23 mouse cellular contexts compared by ENCODE assay signal in genomic region chr9:98803971-98804370, GRCm38 (mm10). TPM values are rescaled to one million over a fixed set of nuclear protein-coding genes. Genes with fewer than 3 reads are reported as not detected.
DNase-seq lines count a peak whose midpoint lies in the region; ATAC-seq and TF ChIP-seq lines count a peak whose summit lies in the region.
"Had no signal": no experiment of that assay in that cellular context is flagged by ENCODE, and none has a peak within 500 bp of the region (broad histone marks: within the 10 kb centered on the region; RNA-seq: fewer than 3 reads in every experiment).

No protein-coding gene starts in this region.

- no peak for ATAC-seq in intestine, embryonic 14.5 days (replicated peaks; ENCODE audit: low FRiP score, low TSS enrichment, low read depth)
- no peak for ATAC-seq in intestine, postnatal 0 days
- no peak for ATAC-seq in midbrain, embryonic 11.5 days (ENCODE audit: low FRiP score)
- no peak for ATAC-seq in embryonic facial prominence, embryonic 11.5 days (replicated peaks; ENCODE audit: insufficient number of reproducible peaks, low FRiP score, low TSS enrichment, low read depth)
- ATAC-seq in embryonic facial prominence, embryonic 15.5 days (ENCODE audit: insufficient number of reproducible peaks, low FRiP score, low TSS enrichment, low read depth), result no peak
- ATAC-seq: forebrain, embryonic 16.5 days; hindbrain, postnatal 0 days; intestine, embryonic 15.5 days had no signal

- 58% methylated on average over 12 of the region's 12 CpGs for WGBS in intestine, embryonic 14.5 days
- 77% methylated on average over 12 of the region's 12 CpGs for WGBS in intestine, postnatal 0 days
- 65% methylated on average over 12 of the region's 12 CpGs for WGBS in midbrain, embryonic 10.5 days
- WGBS in midbrain, embryonic 11.5 days, result 52% methylated on average over 12 of the region's 12 CpGs
- WGBS in embryonic facial prominence, embryonic 11.5 days, result 47% methylated on average over 12 of the region's 12 CpGs
- WGBS in embryonic facial prominence, embryonic 15.5 days, result 39% methylated on average over 12 of the region's 12 CpGs

- H3K27ac ChIP-seq in intestine, embryonic 14.5 days (ENCODE audit: low read depth), result no peak overlapping the region
- H3K27ac ChIP-seq in intestine, postnatal 0 days (ENCODE audit: low read depth, low read length), result no peak overlapping the region
- H3K27ac ChIP-seq in midbrain, embryonic 10.5 days (replicated peaks), result peak overlapping the region; percentile 24; the same call in 1 of the 2 replicates
- H3K27ac ChIP-seq in midbrain, embryonic 11.5 days (ENCODE audit: low read depth, low read length), result no peak overlapping the region
- no peak overlapping the region for H3K27ac ChIP-seq in embryonic facial prominence, embryonic 11.5 days (replicated peaks; ENCODE audit: low read depth, low read length)
- H3K27ac ChIP-seq in embryonic facial prominence, embryonic 15.5 days (replicated peaks), result peak overlapping the region; percentile 60
- H3K27ac ChIP-seq: forebrain, embryonic 12.5 days; heart, embryonic 15.5 days; hindbrain, embryonic 13.5 days; hindbrain, postnatal 0 days; intestine, embryonic 15.5 days had no signal

- H3K4me1 ChIP-seq in intestine, embryonic 14.5 days (replicated peaks; ENCODE audit: control insufficient read depth, insufficient read depth, low read length), result no peaks in the 10 kb centered on the region
- H3K4me1 ChIP-seq in intestine, postnatal 0 days (replicated peaks; ENCODE audit: control insufficient read depth, insufficient read depth, low read length), result no peaks in the 10 kb centered on the region
- peaks cover 11% of the 10 kb centered on the region for H3K4me1 ChIP-seq in midbrain, embryonic 10.5 days
- peaks cover 2% of the 10 kb centered on the region; the same call in 1 of the 2 replicates for H3K4me1 ChIP-seq in midbrain, embryonic 11.5 days (ENCODE audit: control insufficient read depth, insufficient read depth, low read length)
- H3K4me1 ChIP-seq in embryonic facial prominence, embryonic 11.5 days (ENCODE audit: control insufficient read depth, insufficient read depth, low read length), result no peaks in the 10 kb centered on the region; the same call in 1 of the 2 replicates
- H3K4me1 ChIP-seq in embryonic facial prominence, embryonic 15.5 days, result peaks cover 14% of the 10 kb centered on the region
- H3K4me1 ChIP-seq: heart, embryonic 15.5 days; intestine, embryonic 15.5 days had no signal

- DNase-seq in intestine, embryonic 14.5 days (ENCODE audit: low spot score), result peak; percentile 37
- DNase-seq in midbrain, embryonic 10.5 days (ENCODE audit: low spot score), result no peak
- no peak for DNase-seq in midbrain, embryonic 11.5 days (ENCODE audit: low spot score, missing footprints)
- peak; percentile 17 for DNase-seq in embryonic facial prominence, embryonic 11.5 days (ENCODE audit: low spot score)
- no peak for DNase-seq in cerebellum, postnatal 36 days
- no peak for DNase-seq in frontal cortex, adult 2 months (ENCODE audit: extremely low spot score in 1 of 2, low spot score in 1 of 2)
- DNase-seq: adrenal gland, postnatal 14 days; cerebellum, adult 11-12 months; cerebellum, adult 9-10 months; cerebellum, postnatal 25 days; gastrocnemius, postnatal 14 days; heart, postnatal 14 days had no signal

- no peak overlapping the region for H3K4me3 ChIP-seq in intestine, embryonic 14.5 days (ENCODE audit: low read depth, low read length)
- no peak overlapping the region for H3K4me3 ChIP-seq in intestine, postnatal 0 days (ENCODE audit: low read depth, low read length)
- no peak overlapping the region for H3K4me3 ChIP-seq in midbrain, embryonic 10.5 days
- H3K4me3 ChIP-seq in midbrain, embryonic 11.5 days (ENCODE audit: low read depth, low read length), result no peak overlapping the region
- no peak overlapping the region for H3K4me3 ChIP-seq in embryonic facial prominence, embryonic 11.5 days (ENCODE audit: low read depth, low read length)
- H3K4me3 ChIP-seq in embryonic facial prominence, embryonic 15.5 days (replicated peaks), result no peak overlapping the region; the same call in 1 of the 2 replicates
- H3K4me3 ChIP-seq: erythroblast, embryonic 14.5 days; forebrain, embryonic 12.5 days; heart, embryonic 15.5 days; hindbrain, embryonic 13.5 days; intestine, embryonic 15.5 days had no signal

- no peak overlapping the region for H3K4me2 ChIP-seq in intestine, embryonic 14.5 days (ENCODE audit: low read length)
- no peak overlapping the region for H3K4me2 ChIP-seq in intestine, postnatal 0 days (replicated peaks; ENCODE audit: low read depth)
- no peak overlapping the region for H3K4me2 ChIP-seq in midbrain, embryonic 11.5 days
- no peak overlapping the region for H3K4me2 ChIP-seq in embryonic facial prominence, embryonic 11.5 days (ENCODE audit: low read depth, low read length)
- peak overlapping the region; percentile 35 for H3K4me2 ChIP-seq in embryonic facial prominence, embryonic 15.5 days (replicated peaks)
- H3K4me2 ChIP-seq: forebrain, embryonic 12.5 days; heart, embryonic 11.5 days; heart, embryonic 15.5 days; hindbrain, embryonic 13.5 days; intestine, embryonic 15.5 days had no signal

- H3K9me3 ChIP-seq in intestine, embryonic 14.5 days (ENCODE audit: control insufficient read depth, low read length), result no peaks in the 10 kb centered on the region
- no peaks in the 10 kb centered on the region for H3K9me3 ChIP-seq in intestine, postnatal 0 days (ENCODE audit: control insufficient read depth)
- no peaks in the 10 kb centered on the region for H3K9me3 ChIP-seq in midbrain, embryonic 10.5 days (replicated peaks)
- no peaks in the 10 kb centered on the region for H3K9me3 ChIP-seq in midbrain, embryonic 11.5 days (ENCODE audit: control insufficient read depth, low read length)
- H3K9me3 ChIP-seq in embryonic facial prominence, embryonic 11.5 days (replicated peaks; ENCODE audit: control insufficient read depth, low read length), result no peaks in the 10 kb centered on the region
- H3K9me3 ChIP-seq in embryonic facial prominence, embryonic 15.5 days (replicated peaks), result no peaks in the 10 kb centered on the region
- H3K9me3 ChIP-seq: forebrain, embryonic 12.5 days; heart, embryonic 15.5 days; hindbrain, embryonic 13.5 days; intestine, embryonic 15.5 days had no signal

- no peak overlapping the region for H3K9ac ChIP-seq in intestine, embryonic 14.5 days (ENCODE audit: low read length)
- H3K9ac ChIP-seq in intestine, postnatal 0 days (ENCODE audit: low read depth, low read length), result no peak overlapping the region
- no peak overlapping the region for H3K9ac ChIP-seq in midbrain, embryonic 11.5 days (ENCODE audit: low read length)
- H3K9ac ChIP-seq in embryonic facial prominence, embryonic 11.5 days (replicated peaks; ENCODE audit: low read length), result no peak overlapping the region
- no peak overlapping the region for H3K9ac ChIP-seq in embryonic facial prominence, embryonic 15.5 days
- H3K9ac ChIP-seq: forebrain, embryonic 12.5 days; heart, embryonic 15.5 days; hindbrain, embryonic 13.5 days; intestine, embryonic 15.5 days had no signal

- no peaks in the 10 kb centered on the region for H3K27me3 ChIP-seq in intestine, embryonic 14.5 days (replicated peaks; ENCODE audit: control insufficient read depth, insufficient read depth, low read length)
- H3K27me3 ChIP-seq in intestine, postnatal 0 days (replicated peaks; ENCODE audit: control insufficient read depth, insufficient read depth, low read length), result no peaks in the 10 kb centered on the region
- no peaks in the 10 kb centered on the region for H3K27me3 ChIP-seq in midbrain, embryonic 10.5 days (ENCODE audit: low read depth, poor library complexity, severe bottlenecking)
- no peaks in the 10 kb centered on the region for H3K27me3 ChIP-seq in midbrain, embryonic 11.5 days (ENCODE audit: control insufficient read depth, insufficient read depth, low read length)
- no peaks in the 10 kb centered on the region for H3K27me3 ChIP-seq in embryonic facial prominence, embryonic 11.5 days (ENCODE audit: control insufficient read depth, insufficient read depth, low read length)
- no peaks in the 10 kb centered on the region for H3K27me3 ChIP-seq in embryonic facial prominence, embryonic 15.5 days
- H3K27me3 ChIP-seq: forebrain, embryonic 12.5 days; heart, embryonic 15.5 days; hindbrain, embryonic 13.5 days; intestine, embryonic 15.5 days had no signal

- no peaks in the 10 kb centered on the region for H3K36me3 ChIP-seq in intestine, embryonic 14.5 days (ENCODE audit: control insufficient read depth, insufficient read depth, low read length)
- no peaks in the 10 kb centered on the region for H3K36me3 ChIP-seq in intestine, postnatal 0 days (ENCODE audit: control insufficient read depth, insufficient read depth)
- H3K36me3 ChIP-seq in midbrain, embryonic 10.5 days, result no peaks in the 10 kb centered on the region
- H3K36me3 ChIP-seq in midbrain, embryonic 11.5 days (ENCODE audit: control insufficient read depth, insufficient read depth, low read length), result no peaks in the 10 kb centered on the region
- no peaks in the 10 kb centered on the region for H3K36me3 ChIP-seq in embryonic facial prominence, embryonic 11.5 days (replicated peaks; ENCODE audit: control insufficient read depth, insufficient read depth, low read depth, low read length)
- no peaks in the 10 kb centered on the region for H3K36me3 ChIP-seq in embryonic facial prominence, embryonic 15.5 days
- H3K36me3 ChIP-seq: forebrain, embryonic 12.5 days; heart, embryonic 15.5 days; hindbrain, embryonic 13.5 days; intestine, embryonic 15.5 days had no signal

- TF ChIP-seq CTCF in intestine, postnatal 0 days (IDR thresholded peaks at IDR 0.05; ENCODE audit: low read depth), result no peak

RNA-seq across cellular contexts. Expression of gene Prr23a1, which starts 38.3 kb away (rescaled TPM):
- not detected in 2 replicates for polyA plus RNA-seq in intestine, embryonic 14.5 days (2014; fragmentation: Nextera tagmentation; extraction: Ambion mirVana)
- not detected in 2 replicates for polyA plus RNA-seq in intestine, postnatal 0 days (2015; fragmentation: Nextera tagmentation; extraction: Ambion mirVana)
- not detected in 2 replicates for polyA plus RNA-seq in midbrain, embryonic 10.5 days (2016; fragmentation: Nextera tagmentation; extraction: Ambion mirVana)
- not detected in 2 replicates for polyA plus RNA-seq in midbrain, embryonic 11.5 days (2014; fragmentation: Nextera tagmentation; extraction: Ambion mirVana)
- not detected in 2 replicates for polyA plus RNA-seq in embryonic facial prominence, embryonic 11.5 days (2014; fragmentation: Nextera tagmentation; extraction: Ambion mirVana)
- polyA plus RNA-seq in embryonic facial prominence, embryonic 15.5 days (2015; fragmentation: Nextera tagmentation; extraction: Ambion mirVana), result not detected in 2 replicates
- not detected in 2 replicates for polyA plus RNA-seq in frontal cortex, adult 2 months (2012; rRNA removed)
- polyA plus RNA-seq: erythroblast, embryonic 14.5 days; forebrain, embryonic 16.5 days; gonadal fat pad, adult 2 months; heart, embryonic 11.5 days; heart, embryonic 15.5 days; hindbrain, embryonic 13.5 days; hindbrain, postnatal 0 days; intestine, embryonic 15.5 days had no signal

RNA-seq across cellular contexts. Expression of gene Prr23a2, which starts 52.3 kb away (rescaled TPM):
- polyA plus RNA-seq in intestine, embryonic 14.5 days (2014; fragmentation: Nextera tagmentation; extraction: Ambion mirVana), result not detected in 2 replicates
- polyA plus RNA-seq in intestine, postnatal 0 days (2015; fragmentation: Nextera tagmentation; extraction: Ambion mirVana), result not detected in 2 replicates
- polyA plus RNA-seq in midbrain, embryonic 10.5 days (2016; fragmentation: Nextera tagmentation; extraction: Ambion mirVana), result not detected in 2 replicates
- polyA plus RNA-seq in midbrain, embryonic 11.5 days (2014; fragmentation: Nextera tagmentation; extraction: Ambion mirVana), result not detected in 2 replicates
- polyA plus RNA-seq in embryonic facial prominence, embryonic 11.5 days (2014; fragmentation: Nextera tagmentation; extraction: Ambion mirVana), result not detected in 2 replicates
- not detected in 2 replicates for polyA plus RNA-seq in embryonic facial prominence, embryonic 15.5 days (2015; fragmentation: Nextera tagmentation; extraction: Ambion mirVana)
- not detected in 2 replicates for polyA plus RNA-seq in frontal cortex, adult 2 months (2012; rRNA removed)
- polyA plus RNA-seq: erythroblast, embryonic 14.5 days; forebrain, embryonic 12.5 days; forebrain, embryonic 16.5 days; gonadal fat pad, adult 2 months; heart, embryonic 11.5 days; heart, embryonic 15.5 days; hindbrain, embryonic 13.5 days; hindbrain, postnatal 0 days; intestine, embryonic 15.5 days had no signal

Comparison
In these comparisons a context has a peak if more than half of its experiments do, and no peak if none do; other contexts are left out.
1. H3K27ac ChIP-seq: peak in midbrain, embryonic 10.5 days (single experiment) and embryonic facial prominence, embryonic 15.5 days (single experiment); none in intestine, embryonic 14.5 days (single experiment), intestine, postnatal 0 days (single experiment), midbrain, embryonic 11.5 days (single experiment) and embryonic facial prominence, embryonic 11.5 days (single experiment).
2. DNase-seq: peak in intestine, embryonic 14.5 days (single experiment) and embryonic facial prominence, embryonic 11.5 days (single experiment); none in midbrain, embryonic 10.5 days (single experiment), midbrain, embryonic 11.5 days (single experiment), cerebellum, postnatal 36 days (0 of 2) and frontal cortex, adult 2 months (0 of 2).